Mouse (Mus musculus): ENCODE data around the gene Steap2. TPM values are rescaled to one million over a fixed set of nuclear protein-coding genes. Genes with fewer than 3 reads are reported as not detected.

Steap2 gene
- total and polyA plus RNA-seq, 2 experiments from 2014 or later: 4.8 to 14.7 TPM

DNA sequence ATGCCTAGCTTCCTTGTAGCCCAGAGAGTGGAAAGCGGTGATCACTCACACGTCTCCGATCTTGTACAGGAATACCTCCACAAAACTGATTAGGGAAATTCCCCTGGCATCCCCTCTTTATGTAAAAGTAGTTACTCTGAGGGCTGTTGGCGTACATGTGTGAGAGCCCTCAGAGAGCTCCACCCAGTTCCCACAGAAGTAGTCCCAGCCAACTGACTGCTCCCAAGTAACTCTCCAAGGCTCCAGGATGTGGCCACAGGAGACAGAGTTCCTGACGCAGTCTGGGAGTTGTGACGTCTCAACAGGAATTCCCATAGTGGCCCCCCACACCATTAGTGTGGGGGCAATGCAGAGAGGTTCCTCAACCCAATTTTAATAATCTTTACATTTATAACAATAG is 31.3 kb downstream of the Steap2 start:
- H3K4me1 ChIP-seq (ENCODE audit: insufficient read depth, low read length): peaks cover 5% of the 10 kb centered on the region; the same call in 1 of the 2 replicates
- DNase-seq (ENCODE audit: low spot score) (no peak), ATAC-seq (ENCODE audit: low FRiP score) (no peak)
- no peak for TF ChIP-seq CTCF (IDR thresholded peaks at IDR 0.05)
- H3K27me3 ChIP-seq (ENCODE audit: insufficient read depth, low read length): no peaks in the 10 kb centered on the region
- no peak overlapping the region for H3K27ac ChIP-seq (ENCODE audit: low read depth, low read length)
- peak overlapping the region; percentile 82 for H3K4me2 ChIP-seq (ENCODE audit: low read depth, low read length, poor library complexity, severe bottlenecking)
- no peaks in the 10 kb centered on the region for H3K36me3 ChIP-seq (ENCODE audit: insufficient read depth, low read length)
- peak overlapping the region; percentile 83 for H3K9ac ChIP-seq (replicated peaks; ENCODE audit: low read length, poor library complexity, severe bottlenecking)
- WGBS: 43% methylated on average over 6 of the region's 6 CpGs
- no peaks in the 10 kb centered on the region for H3K9me3 ChIP-seq (ENCODE audit: low read length)
- H3K4me3 ChIP-seq (ENCODE audit: low read depth, low read length): peak overlapping the region; percentile 82

DNA sequence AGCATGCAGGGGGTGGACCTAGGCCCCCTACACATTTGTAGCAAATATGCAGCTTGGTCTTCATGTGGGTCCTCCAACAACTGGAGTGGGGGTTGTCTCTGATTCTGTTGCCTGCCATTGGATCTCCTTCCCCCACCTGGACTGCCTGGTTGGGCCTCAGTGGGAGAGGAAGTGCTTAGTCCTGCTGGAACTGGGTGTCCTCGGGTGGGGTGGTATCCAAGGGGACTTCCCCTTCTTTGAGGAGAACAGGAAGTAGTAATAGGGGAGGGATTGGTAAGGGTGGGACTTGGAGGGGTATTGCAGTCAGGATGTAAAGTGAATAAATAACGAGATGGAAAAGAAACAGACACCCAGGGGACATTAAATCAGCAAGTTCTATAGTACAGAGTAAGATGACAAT is 35.7 kb downstream of the Steap2 start:
- Histone ChIP-seq H3K4me1 (ENCODE audit: insufficient read depth, low read length) (no peaks in the 10 kb centered on the region), H3K27ac (ENCODE audit: low read depth, low read length) (no peak overlapping the region), H3K4me3 (ENCODE audit: low read depth, low read length) (no peak overlapping the region), H3K4me2 (ENCODE audit: low read depth, low read length, poor library complexity, severe bottlenecking) (no peak overlapping the region), H3K27me3 (ENCODE audit: insufficient read depth, low read length) (no peaks in the 10 kb centered on the region), H3K9me3 (ENCODE audit: low read length) (no peaks in the 10 kb centered on the region), H3K36me3 (ENCODE audit: insufficient read depth, low read length) (no peaks in the 10 kb centered on the region), H3K9ac (replicated peaks; ENCODE audit: low read length, poor library complexity, severe bottlenecking) (no peak overlapping the region)
- TF ChIP-seq CTCF (IDR thresholded peaks at IDR 0.05): no peak
- WGBS: 55% methylated on average over 2 of the region's 2 CpGs
- ATAC-seq (ENCODE audit: low FRiP score): no peak
- no peak for DNase-seq (ENCODE audit: low spot score)

DNA sequence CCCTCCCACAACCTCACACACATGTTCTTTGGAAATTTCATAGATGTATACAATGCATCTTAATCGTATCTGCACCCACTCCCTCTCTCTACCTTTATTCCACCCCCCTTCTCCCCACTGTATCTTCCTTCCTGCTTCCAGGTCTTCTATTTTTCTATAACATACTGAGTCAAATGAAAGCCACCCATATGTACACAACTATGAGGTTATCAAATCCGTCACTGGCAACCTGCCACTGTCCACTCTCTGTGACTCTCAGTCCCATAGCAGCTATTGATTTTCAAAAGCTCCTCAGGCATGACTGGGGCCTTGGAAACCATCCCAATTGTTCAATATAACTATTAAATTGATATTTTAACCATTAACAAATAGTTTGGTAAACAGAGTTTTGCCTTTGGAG is 36.4 kb downstream of the Steap2 start:
- no peak overlapping the region for H3K9ac ChIP-seq (replicated peaks; ENCODE audit: low read length, poor library complexity, severe bottlenecking)
- no peak for ATAC-seq (ENCODE audit: low FRiP score)
- H3K27me3 ChIP-seq (ENCODE audit: insufficient read depth, low read length): no peaks in the 10 kb centered on the region
- DNase-seq (ENCODE audit: low spot score): no peak
- no peak for TF ChIP-seq CTCF (IDR thresholded peaks at IDR 0.05)
- whole genome bisulfite sequencing: 78% methylated on average over 2 of the region's 2 CpGs
- H3K27ac ChIP-seq (ENCODE audit: low read depth, low read length): no peak overlapping the region
- H3K36me3 ChIP-seq (ENCODE audit: insufficient read depth, low read length): no peaks in the 10 kb centered on the region
- H3K9me3 ChIP-seq (ENCODE audit: low read length): no peaks in the 10 kb centered on the region
- no peaks in the 10 kb centered on the region for H3K4me1 ChIP-seq (ENCODE audit: insufficient read depth, low read length)
- no peak overlapping the region for H3K4me3 ChIP-seq (ENCODE audit: low read depth, low read length)
- no peak overlapping the region for H3K4me2 ChIP-seq (ENCODE audit: low read depth, low read length, poor library complexity, severe bottlenecking)

DNA sequence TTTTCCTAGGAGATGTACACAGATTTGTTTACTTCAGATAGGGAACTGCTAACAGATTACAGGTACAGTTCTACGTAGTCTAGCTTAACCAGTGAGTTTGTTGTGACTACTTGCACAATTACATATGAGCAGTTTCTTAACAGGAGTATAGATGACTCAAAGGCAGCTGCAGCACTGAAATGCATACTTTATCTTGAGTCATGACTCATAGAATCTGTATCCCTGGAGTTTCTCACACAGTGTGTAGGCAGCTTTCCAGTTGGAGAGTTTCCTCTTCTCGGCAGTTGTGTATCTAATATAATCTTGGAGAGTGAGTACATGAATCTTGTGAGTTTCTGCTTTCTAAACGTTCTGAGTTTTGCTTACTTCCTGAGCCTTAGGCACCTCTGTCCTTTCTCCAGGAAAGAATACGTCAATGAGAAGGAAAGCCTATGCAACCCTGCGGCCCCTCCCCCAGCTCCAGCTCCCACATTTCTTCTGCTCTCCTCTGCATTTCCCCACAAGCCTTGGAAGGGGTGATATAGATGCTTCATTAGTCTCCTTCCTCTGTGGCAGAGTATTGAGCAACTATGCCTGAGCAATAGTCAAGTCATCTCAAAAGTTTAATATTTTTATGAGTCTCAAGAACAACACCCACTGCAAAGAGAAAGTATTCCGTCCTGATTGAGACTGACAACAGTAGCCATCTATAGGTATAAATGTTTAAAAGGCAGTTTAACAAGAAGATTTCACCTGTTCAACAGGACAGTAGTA is 45.4 kb downstream of the Steap2 start:
- Histone ChIP-seq H3K36me3 (ENCODE audit: insufficient read depth, low read length) (no peaks in the 10 kb centered on the region), H3K27ac (ENCODE audit: low read depth, low read length) (no peak overlapping the region), H3K4me3 (ENCODE audit: low read depth, low read length) (no peak overlapping the region), H3K27me3 (ENCODE audit: insufficient read depth, low read length) (no peaks in the 10 kb centered on the region), H3K4me2 (ENCODE audit: low read depth, low read length, poor library complexity, severe bottlenecking) (no peak overlapping the region), H3K9ac (replicated peaks; ENCODE audit: low read length, poor library complexity, severe bottlenecking) (no peak overlapping the region), H3K9me3 (ENCODE audit: low read length) (no peaks in the 10 kb centered on the region), H3K4me1 (ENCODE audit: insufficient read depth, low read length) (no peaks in the 10 kb centered on the region)
- WGBS: 76% methylated on average over 6 of the region's 6 CpGs
- DNase-seq (ENCODE audit: low spot score) (no peak), ATAC-seq (ENCODE audit: low FRiP score) (no peak)
- TF ChIP-seq CTCF (IDR thresholded peaks at IDR 0.05): no peak

DNA sequence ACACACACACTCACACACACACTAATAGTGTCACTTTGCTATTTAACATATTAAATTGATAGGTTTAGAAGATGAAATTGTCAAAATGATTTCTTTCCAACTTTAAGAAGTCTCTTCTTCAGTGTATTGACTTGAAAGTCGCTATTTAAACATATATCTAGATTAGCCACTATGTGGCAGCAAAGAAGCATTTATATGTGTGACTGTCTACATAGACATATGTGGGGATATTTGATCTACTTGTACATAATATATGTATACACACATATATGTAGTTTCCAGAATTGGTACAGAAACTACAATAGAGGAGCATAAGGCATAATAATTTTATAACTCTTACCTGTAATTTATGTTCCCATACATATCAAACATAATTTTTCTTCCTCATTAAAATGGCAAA is 48.2 kb downstream of the Steap2 start:
- Histone ChIP-seq H3K27ac (ENCODE audit: low read depth, low read length) (no peak overlapping the region), H3K4me3 (ENCODE audit: low read depth, low read length) (no peak overlapping the region), H3K4me1 (ENCODE audit: insufficient read depth, low read length) (no peaks in the 10 kb centered on the region), H3K4me2 (ENCODE audit: low read depth, low read length, poor library complexity, severe bottlenecking) (no peak overlapping the region), H3K9me3 (ENCODE audit: low read length) (no peaks in the 10 kb centered on the region), H3K36me3 (ENCODE audit: insufficient read depth, low read length) (no peaks in the 10 kb centered on the region), H3K27me3 (ENCODE audit: insufficient read depth, low read length) (no peaks in the 10 kb centered on the region), H3K9ac (replicated peaks; ENCODE audit: low read length, poor library complexity, severe bottlenecking) (no peak overlapping the region)
- DNase-seq (ENCODE audit: low spot score) (peak; percentile 72), ATAC-seq (ENCODE audit: low FRiP score) (no peak)
- whole genome bisulfite sequencing: 2% methylated on average over 1 of the region's 1 CpGs
- TF ChIP-seq CTCF (IDR thresholded peaks at IDR 0.05): peak; percentile 73

DNA sequence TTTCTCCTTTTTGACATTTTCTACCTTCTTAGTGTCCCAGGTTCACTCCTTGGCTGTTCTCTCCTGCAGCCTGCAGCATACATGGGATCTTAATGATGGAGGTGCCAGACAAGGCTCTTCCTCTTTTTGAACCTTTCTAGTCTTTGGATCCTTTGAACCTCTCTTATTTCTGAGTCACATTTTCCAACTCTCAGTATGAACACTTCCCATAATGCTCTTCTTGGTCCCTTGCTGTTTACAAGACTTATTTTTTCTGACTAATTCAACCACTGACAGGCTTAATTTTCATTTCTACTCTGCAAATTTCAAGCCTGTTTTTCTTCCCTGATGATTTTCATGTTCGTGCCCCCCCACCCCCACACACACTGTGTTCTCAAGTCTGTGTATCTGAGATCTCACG is 55.9 kb downstream of the Steap2 start:
- ATAC-seq (ENCODE audit: low FRiP score) (no peak), DNase-seq (ENCODE audit: low spot score) (no peak)
- Histone ChIP-seq H3K4me1 (ENCODE audit: insufficient read depth, low read length) (no peaks in the 10 kb centered on the region), H3K4me3 (ENCODE audit: low read depth, low read length) (no peak overlapping the region), H3K36me3 (ENCODE audit: insufficient read depth, low read length) (no peaks in the 10 kb centered on the region), H3K9ac (replicated peaks; ENCODE audit: low read length, poor library complexity, severe bottlenecking) (no peak overlapping the region), H3K27me3 (ENCODE audit: insufficient read depth, low read length) (no peaks in the 10 kb centered on the region), H3K9me3 (ENCODE audit: low read length) (no peaks in the 10 kb centered on the region), H3K27ac (ENCODE audit: low read depth, low read length) (no peak overlapping the region), H3K4me2 (ENCODE audit: low read depth, low read length, poor library complexity, severe bottlenecking) (no peak overlapping the region)
- no peak for TF ChIP-seq CTCF (IDR thresholded peaks at IDR 0.05)
- 55% methylated on average over 2 of the region's 2 CpGs for WGBS

All from midbrain, postnatal 0 days (tissue).